Mouse (Mus musculus) MEL (cell line): ENCODE measurements around the gene Cltc. TPM values are rescaled to one million over a fixed set of nuclear protein-coding genes. Genes with fewer than 3 reads are reported as not detected.

Experiments used
- DNase-seq: peaks from one replicate; pipeline ENCODE4 v3.0.0; 2011; ENCODE audit warnings: low read depth, low spot score
- H3K27ac ChIP-seq: 2 replicates; pipeline ENCODE4 v1.5.1; 2012; ENCODE audit warnings: low read depth, mild to moderate bottlenecking, control low read depth, low read length, moderate library complexity; ENCODE audit not compliant: control insufficient read depth
- H3K27me3 ChIP-seq, 2 experiments: fragments of 150-350 bp in 1 of 2; sonication (generic) in 1 of 2; 2 replicates each; pipeline ENCODE4 v1.6.1; 2012; ENCODE audit warnings: low read length in 2 of 2, mild to moderate bottlenecking in 2 of 2, improper control_type of control experiment in 1 of 2, moderate library complexity in 1 of 2; ENCODE audit not compliant: insufficient read depth in 2 of 2, control insufficient read depth in 1 of 2
- H3K36me3 ChIP-seq, 2 experiments: 2 replicates each; pipeline ENCODE4 v1.6.1; 2012 to 2014; ENCODE audit warnings: low read length in 2 of 2, improper control_type of control experiment in 1 of 2, inconsistent platforms in 1 of 2, mild to moderate bottlenecking in 1 of 2; ENCODE audit not compliant: insufficient read depth in 2 of 2, control insufficient read depth in 1 of 2
- H3K4me1 ChIP-seq, 2 experiments: fragments of 150-350 bp in 1 of 2; sonication (generic) in 1 of 2; 2 replicates each; pipeline ENCODE4 v1.6.1; 2012; ENCODE audit warnings: low read length in 2 of 2, improper control_type of control experiment in 1 of 2, mild to moderate bottlenecking in 1 of 2; ENCODE audit not compliant: insufficient read depth in 2 of 2, control insufficient read depth in 1 of 2
- H3K4me3 ChIP-seq, 2 experiments: fragments of 150-350 bp in 1 of 2; sonication (generic) in 1 of 2; 2 replicates each; pipeline ENCODE4 v1.5.1; 2012; ENCODE audit warnings: low read depth in 2 of 2, low read length in 2 of 2, mild to moderate bottlenecking in 2 of 2, moderate library complexity in 2 of 2, control low read depth in 1 of 2, improper control_type of control experiment in 1 of 2; ENCODE audit not compliant: control insufficient read depth in 1 of 2, insufficient read depth in 1 of 2
- H3K79me2 ChIP-seq: 2 replicates; pipeline ENCODE4 v1.6.1; 2012; ENCODE audit warnings: mild to moderate bottlenecking, low read length, moderate library complexity; ENCODE audit not compliant: control insufficient read depth, poor library complexity, insufficient read depth
- H3K9ac ChIP-seq: 2 replicates; pipeline ENCODE4 v1.6.1; 2012; ENCODE audit warnings: low read depth, mild to moderate bottlenecking, control low read depth, low read length, moderate library complexity; ENCODE audit not compliant: control insufficient read depth, poor library complexity, severe bottlenecking
- H3K9me3 ChIP-seq: fragments of 150-350 bp; sonication (generic); replicated peaks from 2 replicates; pipeline ENCODE4 v1.6.1; 2012; ENCODE audit warnings: mild to moderate bottlenecking, low read length, improper control_type of control experiment, moderate library complexity; ENCODE audit not compliant: insufficient read depth
- CHD2 ChIP-seq: IDR thresholded peaks from 2 replicates; pipeline ENCODE4 v1.6.1; 2011; ENCODE audit warnings: low read length, improper control_type of control experiment
- CTCF ChIP-seq, 3 experiments: IDR thresholded peaks in 2 of 3; conservative IDR thresholded peaks in 1 of 3; 2 replicates each; pipeline ENCODE4 v1.5.1; 2011 to 2012; ENCODE audit warnings: low read length in 3 of 3, low read depth in 2 of 3, mild to moderate bottlenecking in 2 of 3, improper control_type of control experiment in 1 of 3, inconsistent platforms in 1 of 3, mixed read lengths in 1 of 3, moderate library complexity in 1 of 3; ENCODE audit not compliant: control insufficient read depth in 1 of 3, insufficient read depth in 1 of 3, poor library complexity in 1 of 3, severe bottlenecking in 1 of 3
- EP300 ChIP-seq, 2 experiments: IDR thresholded peaks; 2 replicates each; pipeline ENCODE4 v1.6.1; 2011; ENCODE audit warnings: improper control_type of control experiment in 2 of 2, low read length in 2 of 2, low read depth in 1 of 2, mild to moderate bottlenecking in 1 of 2
- ETS1 ChIP-seq: IDR thresholded peaks from 2 replicates; pipeline ENCODE4 v1.6.1; 2012; ENCODE audit warnings: low read depth, mild to moderate bottlenecking, inconsistent platforms, low read length, improper control_type of control experiment, moderate library complexity
- GABPA ChIP-seq: IDR thresholded peaks from 2 replicates; pipeline ENCODE4 v1.6.1; 2012; ENCODE audit warnings: low read depth, mild to moderate bottlenecking, inconsistent platforms, low read length, improper control_type of control experiment, moderate library complexity
- GATA1 ChIP-seq: IDR thresholded peaks from 2 replicates; pipeline ENCODE4 v1.6.1; 2011; ENCODE audit warnings: low read depth, low read length, improper control_type of control experiment
- HCFC1 ChIP-seq: IDR thresholded peaks from 2 replicates; pipeline ENCODE4 v1.6.1; 2012; ENCODE audit warnings: low read depth, mild to moderate bottlenecking, inconsistent platforms, low read length, improper control_type of control experiment, moderate library complexity
- JUND ChIP-seq: IDR thresholded peaks from 2 replicates; pipeline ENCODE4 v1.6.1; 2011; ENCODE audit warnings: low read depth, mild to moderate bottlenecking, improper control_type of control experiment, low read length
- KAT2A ChIP-seq: conservative IDR thresholded peaks from 2 replicates; pipeline ENCODE4 v1.6.1; 2012; ENCODE audit warnings: low read depth, low read length, improper control_type of control experiment, inconsistent platforms
- MAX ChIP-seq: IDR thresholded peaks from 2 replicates; pipeline ENCODE4 v1.6.1; 2011; ENCODE audit warnings: low read length, improper control_type of control experiment
- MAZ ChIP-seq: IDR thresholded peaks from 2 replicates; pipeline ENCODE4 v1.6.1; 2012; ENCODE audit warnings: low read depth, mild to moderate bottlenecking, inconsistent platforms, low read length, improper control_type of control experiment
- NELFE ChIP-seq: IDR thresholded peaks from 2 replicates; pipeline ENCODE4 v1.6.1; 2011; ENCODE audit warnings: low read depth, low read length, improper control_type of control experiment
- NRF1 ChIP-seq: IDR thresholded peaks from 2 replicates; pipeline ENCODE4 v1.6.1; 2014; ENCODE audit warnings: low read depth, mild to moderate bottlenecking, inconsistent platforms, low read length, improper control_type of control experiment, moderate library complexity; ENCODE audit not compliant: poor library complexity, insufficient read depth, severe bottlenecking
- POLR2A ChIP-seq, 2 experiments: IDR thresholded peaks; 2 replicates each; pipeline ENCODE4 v1.6.1; 2011 to 2012; ENCODE audit warnings: low read length in 2 of 2, mild to moderate bottlenecking in 2 of 2, control low read depth in 1 of 2, improper control_type of control experiment in 1 of 2, low read depth in 1 of 2, moderate library complexity in 1 of 2; ENCODE audit not compliant: control insufficient read depth in 1 of 2, insufficient read depth in 1 of 2, poor library complexity in 1 of 2
- SIN3A ChIP-seq: IDR thresholded peaks from 2 replicates; pipeline ENCODE4 v1.6.1; 2012; ENCODE audit warnings: low read length, improper control_type of control experiment, inconsistent platforms
- UBTF ChIP-seq: IDR thresholded peaks from 2 replicates; pipeline ENCODE4 v1.6.1; 2012; ENCODE audit warnings: low read depth, mild to moderate bottlenecking, inconsistent platforms, low read length, improper control_type of control experiment, moderate library complexity, borderline replicate concordance; ENCODE audit not compliant: insufficient read depth
- USF2 ChIP-seq, 2 experiments: IDR thresholded peaks; 2 replicates each; pipeline ENCODE4 v1.6.1; 2011 to 2012; ENCODE audit warnings: improper control_type of control experiment in 2 of 2, low read length in 2 of 2, borderline replicate concordance in 1 of 2, inconsistent platforms in 1 of 2, low read depth in 1 of 2, mild to moderate bottlenecking in 1 of 2; ENCODE audit not compliant: insufficient read depth in 1 of 2
- ZC3H11A ChIP-seq: IDR thresholded peaks from 2 replicates; pipeline ENCODE4 v1.6.1; 2012; ENCODE audit warnings: low read depth, mild to moderate bottlenecking, inconsistent platforms, low read length, improper control_type of control experiment
- ZMIZ1 ChIP-seq: IDR thresholded peaks from 2 replicates; pipeline ENCODE4 v1.6.1; 2012; ENCODE audit warnings: low read depth, mild to moderate bottlenecking, inconsistent platforms, low read length, improper control_type of control experiment, moderate library complexity
- ZNF384 ChIP-seq: IDR thresholded peaks from 2 replicates; pipeline ENCODE4 v1.6.1; 2012; ENCODE audit warnings: low read depth, mild to moderate bottlenecking, inconsistent platforms, low read length, improper control_type of control experiment
- polyA plus RNA-seq, 2 experiments: library from polyadenylated mRNA; stranded (reverse) in 1 of 2; unstranded in 1 of 2; fragments of >175 nt in 1 of 2; fragments of >200 nt in 1 of 2; gene quantifications; 2 replicates each; pipeline versions ENCODE4 v1.2.1 to v1.2.4; 2012; ENCODE audit warnings: low replicate concordance in 2 of 2, low read depth in 1 of 2; ENCODE audit not compliant: insufficient read length in 2 of 2, insufficient read depth in 1 of 2, missing spikeins in 1 of 2
- total RNA-seq: library from RNA; depleted of rRNA; stranded (reverse); fragments of 300-350 nt; gene quantifications from 2 replicates; pipeline ENCODE4 v1.2.3, GENCODE M21; 2012

Gene Cltc
- total and polyA plus RNA-seq, 3 experiments, result 149 to 300 (median 205) TPM

DNA sequence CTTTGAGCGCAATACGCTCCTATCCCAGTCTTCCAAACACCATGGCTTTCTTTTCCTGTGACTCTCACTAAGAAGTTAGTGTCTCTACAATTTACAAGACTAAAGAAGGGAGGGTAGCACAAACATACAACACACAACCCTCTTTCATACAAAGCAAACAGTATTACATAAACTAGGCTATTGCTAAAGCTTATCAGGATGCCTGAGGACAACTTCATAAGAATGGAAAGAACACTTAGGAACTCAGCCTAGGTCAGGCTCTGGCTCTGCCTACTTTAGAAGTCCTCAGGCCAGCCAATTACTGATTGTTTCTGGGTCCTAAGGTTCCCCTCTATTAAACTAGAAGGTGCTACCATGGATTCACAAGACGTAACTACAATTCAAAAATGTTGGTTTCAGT is 76.6 kb downstream of the Cltc start:
- Histone ChIP-seq H3K4me3 (no peak overlapping the region), H3K79me2 (peaks cover 57% of the 10 kb centered on the region), H3K27me3 (no peaks in the 10 kb centered on the region), H3K9me3 (no peaks in the 10 kb centered on the region), H3K36me3 (peaks cover 1 to 29% of the 10 kb centered on the region in 2 experiments; a peak in 3 of 4 replicates), H3K27ac (no peak overlapping the region), H3K4me1 (peaks cover 11 to 21% of the 10 kb centered on the region in 2 experiments), H3K9ac (no peak overlapping the region)
- no peak for DNase-seq
- TF ChIP-seq MAX (no peak), NRF1 (no peak), HCFC1 (no peak), GABPA (no peak), CHD2 (no peak), ETS1 (no peak), NELFE (no peak), ZMIZ1 (no peak), ZC3H11A (no peak), EP300 (IDR thresholded peaks at IDR 0.05; ENCODE audit: low read depth in 1 of 2, low read length in 2 of 2) (no peak), CTCF (IDR thresholded peaks at IDR 0.05 in 2 of 3, conservative IDR thresholded peaks at IDR 0.05 in 1 of 3; ENCODE audit: control insufficient read depth in 1 of 3, insufficient read depth in 1 of 3, low read depth in 2 of 3, low read length in 3 of 3, poor library complexity in 1 of 3, severe bottlenecking in 1 of 3) (no peak), KAT2A (no peak), ZNF384 (no peak), SIN3A (no peak), POLR2A (IDR thresholded peaks at IDR 0.05; ENCODE audit: control insufficient read depth in 1 of 2, insufficient read depth in 1 of 2, low read depth in 1 of 2, low read length in 2 of 2, poor library complexity in 1 of 2) (no peak), USF2 (IDR thresholded peaks at IDR 0.05; ENCODE audit: borderline replicate concordance in 1 of 2, insufficient read depth in 1 of 2, low read depth in 1 of 2, low read length in 2 of 2) (no peak), MAZ (no peak), JUND (no peak)

DNA sequence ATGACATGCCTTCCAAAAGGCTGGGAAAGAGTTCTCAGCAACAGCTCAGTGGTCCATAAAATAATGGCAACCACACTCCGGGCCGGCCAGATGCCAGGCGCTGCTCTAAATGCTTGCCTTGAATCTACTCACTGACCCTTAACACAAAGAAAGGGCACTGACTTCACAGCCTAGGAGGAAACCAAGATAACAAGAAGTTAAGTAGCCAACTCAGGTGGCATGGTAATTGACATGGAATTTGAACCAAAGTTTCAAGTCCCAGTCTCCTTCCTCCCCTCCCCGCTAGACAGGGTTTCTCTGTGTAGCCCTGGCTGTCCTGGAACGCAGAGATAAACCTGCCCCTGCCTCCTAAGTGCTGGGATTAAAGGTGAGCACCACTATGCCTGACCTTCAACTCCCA is 78.4 kb downstream of the Cltc start:
- Histone ChIP-seq H3K9me3 (no peaks in the 10 kb centered on the region), H3K27ac (no peak overlapping the region), H3K4me3 (no peak overlapping the region), H3K9ac (no peak overlapping the region), H3K36me3 (peaks cover 1 to 19% of the 10 kb centered on the region in 2 experiments; a peak in 3 of 4 replicates), H3K27me3 (no peaks in the 10 kb centered on the region), H3K4me1 (peaks cover 11 to 16% of the 10 kb centered on the region in 2 experiments), H3K79me2 (peaks cover 45% of the 10 kb centered on the region)
- TF ChIP-seq MAX (no peak), GATA1 (no peak), UBTF (no peak), GABPA (no peak)
- DNase-seq, result no peak
